Mouse (Mus musculus): ENCODE measurements around the gene Efcab9.
"Not testable (repeated sequence)": the region's sequence is repeated elsewhere in the genome, so short reads cannot be mapped to it uniquely, and the experiment has no call there.

Efcab9 gene

GRCm38 (mm10) chr11:32538435-32538834, 6.6 kb upstream of the Efcab9 start:
- no peak for DNase-seq (ENCODE audit: low spot score)

DNA sequence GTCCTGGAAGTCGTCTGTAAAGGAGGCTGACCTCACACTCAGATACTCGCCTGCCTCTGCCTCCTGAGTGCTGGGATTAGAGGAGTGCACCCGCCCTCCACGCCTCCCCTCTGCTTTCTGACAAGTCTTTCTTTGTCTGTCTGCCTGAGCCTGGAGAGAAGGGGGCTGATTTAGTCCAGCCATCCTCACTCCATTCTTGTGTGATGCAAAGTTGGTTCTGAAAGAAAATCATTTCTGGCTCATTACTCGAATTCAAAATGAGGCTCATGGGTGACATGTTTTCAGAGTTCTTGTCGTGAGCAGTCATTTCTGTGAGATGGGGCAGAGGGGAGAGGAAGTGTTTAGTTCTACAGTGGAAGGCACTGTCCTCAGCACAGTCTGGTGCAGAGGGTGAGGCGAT, 5.1 kb upstream of the Efcab9 start:
- no peak for DNase-seq (ENCODE audit: low spot score)

GRCm38 (mm10) chr11:32535646-32536045, 3.8 kb upstream of the Efcab9 start:
- DNase-seq (ENCODE audit: low spot score) = no peak

DNA sequence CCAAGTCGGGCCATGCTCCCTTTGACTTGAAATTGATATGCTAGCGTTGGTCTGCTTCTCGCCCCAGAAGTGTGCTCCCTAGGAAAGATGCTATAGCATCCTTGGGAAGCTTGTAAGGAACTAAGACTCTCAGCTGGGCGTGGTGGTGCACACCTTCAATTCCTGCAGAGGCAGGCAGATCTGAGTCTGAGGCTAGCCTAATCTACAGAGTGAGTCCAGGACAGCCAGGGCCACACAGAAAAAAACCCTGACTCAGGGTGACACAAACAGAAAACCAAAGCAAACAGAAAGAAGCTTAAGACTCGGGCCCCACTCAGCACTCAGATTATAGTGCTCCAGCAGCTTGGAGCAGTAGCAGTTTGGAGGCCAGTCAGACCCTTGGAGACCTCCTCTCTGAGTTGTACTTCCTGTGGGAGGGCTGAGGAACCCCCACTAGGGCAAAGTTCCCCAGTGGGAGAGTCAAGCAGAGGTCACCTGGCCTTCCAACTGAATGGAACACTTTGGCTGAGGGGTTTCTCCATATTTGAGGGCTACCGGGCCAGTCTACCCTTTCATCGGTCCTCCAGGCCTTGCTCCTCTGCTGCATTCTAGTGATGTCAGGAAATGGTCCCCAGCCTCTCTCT, 2.7 kb upstream of the Efcab9 start:
- DNase-seq (ENCODE audit: low spot score) = no peak

- peak; percentile 65 for DNase-seq (ENCODE audit: low spot score)
These were observed 1.8 kb upstream of the Efcab9 start for GRCm38 (mm10) chr11:32533482-32534261.

DNA sequence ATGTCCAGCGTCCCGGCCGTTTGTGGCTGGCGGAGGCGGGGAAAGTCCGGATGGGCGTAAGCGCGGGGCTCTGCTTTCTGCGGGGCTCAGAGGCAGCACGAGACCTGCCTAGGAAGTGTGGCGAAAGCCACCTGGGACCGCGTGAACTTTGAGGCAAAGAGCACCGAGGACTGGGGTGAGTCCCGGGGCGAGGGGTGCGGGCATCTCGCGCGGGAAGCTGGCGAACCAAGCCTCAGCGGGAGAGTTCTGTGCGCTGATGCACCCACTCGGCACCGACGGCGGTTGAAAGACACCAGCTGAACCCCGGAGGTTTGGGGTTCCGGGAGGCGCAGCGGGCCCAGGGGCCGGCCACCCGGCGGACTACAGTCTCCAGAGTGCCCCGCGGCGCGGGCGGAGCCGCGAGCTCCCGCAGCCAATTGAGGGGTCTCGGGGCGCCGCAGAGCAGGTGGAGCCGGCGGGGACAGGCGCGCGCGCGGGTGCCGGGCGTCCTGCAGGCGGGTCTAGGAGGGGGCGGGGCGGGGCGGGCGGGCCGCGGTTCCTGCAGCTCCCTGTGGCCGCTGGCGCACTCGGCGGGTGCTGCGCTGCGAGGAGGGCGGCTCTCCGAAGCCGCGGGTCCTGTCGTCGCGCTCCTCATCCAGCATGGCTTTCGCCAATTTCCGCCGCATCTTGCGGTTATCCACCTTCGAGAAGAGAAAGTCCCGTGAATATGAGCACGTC, 1.0 kb upstream of the Efcab9 start, which contains the start of gene Stk10:
Gene Stk10, plus strand, starts transcription at position 541 of the 717 bp plus-strand sequence.
- peak; percentile 75 for DNase-seq (ENCODE audit: low spot score)

DNA sequence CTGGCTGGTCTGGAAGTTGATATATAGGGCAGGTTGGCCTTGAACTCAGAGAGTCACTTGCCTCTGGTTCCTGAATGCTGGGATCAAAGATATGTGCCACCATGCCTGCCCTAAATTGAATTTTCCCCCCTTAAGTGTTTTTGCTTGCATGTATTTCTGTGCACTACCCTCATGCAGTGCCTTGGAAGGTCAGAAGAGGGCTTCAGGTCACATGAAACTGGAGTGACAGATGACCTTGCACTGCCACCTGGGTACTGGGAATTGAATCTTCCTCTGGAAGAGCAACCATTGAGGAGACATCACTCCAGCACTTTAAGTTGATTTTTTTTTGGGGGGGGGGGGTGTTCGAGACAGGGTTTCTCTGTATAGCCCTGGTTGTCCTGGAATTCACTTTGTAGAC, 1.7 kb downstream of the Efcab9 start:
- no peak for DNase-seq (ENCODE audit: low spot score)

DNA sequence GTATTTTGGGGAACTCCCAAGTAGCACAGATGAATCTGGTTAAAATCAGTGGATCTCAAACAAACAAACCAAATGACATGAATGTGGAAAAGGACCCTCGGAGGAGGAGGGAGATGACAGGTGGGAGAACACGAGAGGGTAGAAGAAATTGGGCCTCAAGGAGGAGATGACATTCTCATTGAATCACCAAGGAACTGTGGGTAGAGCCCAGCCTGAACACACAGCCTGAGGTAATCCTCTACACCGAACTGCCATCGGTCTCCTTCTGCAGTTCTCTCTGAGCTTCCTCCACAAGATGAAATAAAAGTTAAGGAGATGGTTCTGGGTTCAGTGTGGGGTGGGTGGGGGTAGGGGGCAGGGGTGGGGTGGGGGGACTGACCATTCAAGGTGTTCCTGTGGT, 4.9 kb downstream of the Efcab9 start:
- DNase-seq (ENCODE audit: low spot score) = no peak

- no peak for DNase-seq (ENCODE audit: low spot score)
These were observed 7.6 kb downstream of the Efcab9 start for GRCm38 (mm10) chr11:32524122-32524920.

DNA sequence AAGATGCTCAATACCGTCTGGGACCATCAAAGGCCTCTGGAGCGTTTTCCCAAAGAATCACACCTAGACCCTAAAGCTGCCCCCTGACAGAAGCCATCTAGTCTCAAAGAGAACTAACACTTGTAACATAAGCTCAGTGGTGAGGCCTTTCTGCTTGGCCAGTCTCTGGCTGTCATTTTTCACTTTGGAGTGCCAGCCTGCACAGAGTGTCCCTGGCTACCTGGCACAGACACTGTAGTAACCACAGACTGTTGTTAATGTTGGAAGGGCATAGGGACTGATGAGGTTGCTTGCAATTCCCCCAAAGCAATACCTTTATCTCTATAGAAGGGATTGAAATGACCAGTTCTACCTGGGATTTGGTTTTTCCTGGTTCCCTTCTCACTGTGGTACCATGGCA, 10.6 kb downstream of the Efcab9 start:
- DNase-seq (ENCODE audit: low spot score) = no peak

- DNase-seq (ENCODE audit: low spot score) = no peak
These were observed 12.5 kb downstream of the Efcab9 start for GRCm38 (mm10) chr11:32519354-32519753.

GRCm38 (mm10) chr11:32518770-32519169, 13.1 kb downstream of the Efcab9 start:
- DNase-seq (ENCODE audit: low spot score) = no peak

DNA sequence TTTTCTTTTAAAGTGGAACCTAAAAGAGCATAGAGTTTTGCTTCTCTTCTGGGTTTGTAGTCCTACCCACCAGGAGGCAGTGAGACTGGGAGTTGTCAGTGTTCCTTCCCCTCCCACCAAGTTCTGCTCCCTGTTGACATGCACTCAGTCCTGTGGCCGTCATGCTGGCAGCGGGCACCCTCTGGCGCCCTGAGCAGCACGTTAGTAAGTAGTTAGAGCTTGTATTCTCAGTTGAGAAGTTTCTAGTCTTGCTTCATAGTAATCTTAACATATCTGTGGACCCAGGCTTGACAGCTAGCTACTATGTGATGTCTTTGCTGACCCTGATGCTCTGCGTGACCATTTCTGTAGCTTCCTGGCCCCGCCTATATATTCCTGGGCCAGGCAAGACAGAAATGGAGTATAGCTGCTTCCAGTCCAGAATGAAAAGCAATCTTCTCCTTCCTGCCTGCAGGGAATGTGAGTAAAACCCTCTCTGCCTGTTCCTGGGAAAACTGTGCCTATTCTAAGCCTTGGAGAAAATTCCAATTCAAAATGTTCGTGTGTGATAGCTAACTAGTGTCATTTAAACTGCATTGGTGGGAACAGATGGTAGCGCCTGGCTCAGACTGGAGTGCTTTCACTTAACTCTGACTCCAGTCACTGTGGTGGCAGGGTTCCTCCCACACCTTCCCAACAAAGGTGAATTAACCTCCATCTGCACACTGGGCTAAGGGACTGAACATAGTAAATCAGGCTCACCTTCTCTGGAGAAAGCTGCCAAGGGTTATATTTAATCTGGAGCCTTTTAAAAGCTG, 14.8 kb downstream of the Efcab9 start:
- no peak for DNase-seq (ENCODE audit: low spot score)

DNA sequence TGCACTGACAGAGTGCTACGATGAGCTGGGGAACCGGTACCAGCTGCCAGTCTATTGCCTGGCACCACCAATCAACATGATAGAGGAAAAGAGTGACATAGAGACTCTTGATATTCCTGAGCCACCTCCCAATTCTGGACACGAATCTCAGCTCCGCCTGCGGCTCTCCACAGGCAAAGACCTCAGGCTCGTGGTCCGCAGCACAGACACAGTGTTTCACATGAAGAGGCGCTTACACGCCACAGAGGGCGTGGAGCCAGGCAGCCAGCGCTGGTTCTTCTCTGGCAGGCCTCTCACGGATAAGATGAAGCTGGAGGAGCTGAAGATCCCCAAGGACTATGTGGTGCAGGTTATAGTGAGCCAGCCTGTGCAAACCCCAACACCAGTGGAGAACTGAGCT, 15.8 kb downstream of the Efcab9 start:
- no peak for DNase-seq (ENCODE audit: low spot score)

GRCm38 (mm10) chr11:32514853-32515252, 17.0 kb downstream of the Efcab9 start:
- DNase-seq (ENCODE audit: low spot score) = not testable (repeated sequence)

- DNase-seq (ENCODE audit: low spot score) = no peak
These were observed 21.0 kb downstream of the Efcab9 start for GRCm38 (mm10) chr11:32510930-32511329.

- DNase-seq (ENCODE audit: low spot score) = no peak
These were observed 26.7 kb downstream of the Efcab9 start for GRCm38 (mm10) chr11:32505091-32505739.

DNA sequence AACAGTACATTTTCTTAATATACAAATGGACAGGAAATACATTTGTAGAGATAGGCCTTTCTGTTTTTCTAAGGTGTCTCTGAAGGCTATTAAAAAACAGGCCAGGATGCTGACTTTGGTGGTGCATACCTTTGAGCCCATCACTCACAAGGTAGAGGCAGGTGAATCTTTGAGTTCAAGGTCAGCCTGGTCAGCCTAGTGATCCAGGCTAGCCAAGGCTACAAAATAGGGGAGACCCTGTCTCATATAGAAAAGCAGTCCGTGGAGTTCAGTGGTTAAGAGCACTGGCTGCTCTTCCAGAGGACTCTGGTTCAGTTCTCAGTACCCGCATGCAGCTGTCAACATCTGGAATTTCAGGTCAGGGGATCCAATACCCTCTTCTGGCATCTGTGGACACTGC, 28.2 kb downstream of the Efcab9 start:
- no peak for DNase-seq (ENCODE audit: low spot score)

GRCm38 (mm10) chr11:32499931-32500330, 31.9 kb downstream of the Efcab9 start:
- DNase-seq (ENCODE audit: low spot score) = no peak

- no peak for DNase-seq (ENCODE audit: low spot score)
These were observed 32.9 kb downstream of the Efcab9 start for GRCm38 (mm10) chr11:32498757-32499535.

Measured in c-Kit-positive CD71-positive TER-119-positive erythroid progenitor cells, embryonic 14.5 days (primary cell).